Mouse (Mus musculus) adrenal gland, postnatal 4 days (tissue): ENCODE results near the gene Barhl2. TPM values are rescaled to one million over a fixed set of nuclear protein-coding genes. Genes with fewer than 3 reads are reported as not detected.

ENCODE experiments used
- DNase-seq, 2 experiments: peaks; one replicate each; pipeline ENCODE4 v3.0.0; 2021 to 2022; ENCODE audit warnings: low spot score in 2 of 2, mixed read lengths in 2 of 2
- total RNA-seq, 2 experiments: library from RNA; stranded (reverse); gene quantifications; 2 replicates each; pipeline ENCODE4 v1.2.3; 2021

The Barhl2 gene
- total RNA-seq, 2 experiments from 2014 or later: not detected

DNA sequence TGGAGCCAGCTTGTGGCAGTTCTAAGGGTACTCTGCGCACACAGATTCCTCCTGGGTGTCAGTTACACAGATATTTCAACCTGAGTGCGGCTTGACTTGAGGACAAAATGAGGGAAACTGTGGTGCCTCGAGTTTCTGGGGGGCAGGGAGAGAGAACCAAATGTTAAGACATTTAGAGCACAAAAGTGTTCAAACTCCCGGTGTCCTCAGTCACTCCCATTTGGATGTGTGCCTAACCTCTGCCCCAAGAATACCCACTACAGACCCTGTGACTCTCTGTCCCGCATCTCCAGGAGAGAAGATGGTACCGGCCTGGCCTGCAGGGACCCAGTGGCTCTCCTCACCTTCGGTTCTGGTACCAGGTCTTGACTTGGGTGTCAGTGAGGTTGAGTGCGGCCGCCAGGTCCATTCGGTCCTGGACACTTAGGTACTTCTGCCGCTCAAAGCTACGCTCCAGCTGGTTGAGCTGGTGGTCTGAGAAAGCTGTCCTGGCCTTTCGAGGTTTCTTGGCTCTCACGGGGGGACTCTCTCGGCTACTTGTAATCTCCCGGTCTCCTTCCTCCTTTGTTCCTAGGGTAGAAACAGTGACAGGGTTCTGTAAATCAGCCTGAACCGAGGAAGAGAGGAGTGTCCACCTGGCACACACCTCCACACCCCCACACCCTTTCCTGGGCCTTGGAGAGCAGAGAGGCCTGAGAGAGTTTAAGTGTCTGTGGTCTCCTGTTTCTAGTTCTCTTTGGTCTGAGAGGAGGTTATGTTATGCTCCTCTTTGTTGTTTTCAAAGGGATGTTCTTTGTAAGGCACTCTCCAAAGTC lies 2.7 kb downstream of the Barhl2 start:
- DNase-seq: no peak

GRCm38 (mm10) chr5:106454411-106455105 lies 3.4 kb downstream of the Barhl2 start:
- DNase-seq: no peak

GRCm38 (mm10) chr5:106453886-106454321 lies 4.1 kb downstream of the Barhl2 start:
- no peak for DNase-seq

GRCm38 (mm10) chr5:106453181-106453885 lies 4.6 kb downstream of the Barhl2 start:
- no peak for DNase-seq

GRCm38 (mm10) chr5:106452686-106453085 lies 5.3 kb downstream of the Barhl2 start:
- no peak for DNase-seq

DNA sequence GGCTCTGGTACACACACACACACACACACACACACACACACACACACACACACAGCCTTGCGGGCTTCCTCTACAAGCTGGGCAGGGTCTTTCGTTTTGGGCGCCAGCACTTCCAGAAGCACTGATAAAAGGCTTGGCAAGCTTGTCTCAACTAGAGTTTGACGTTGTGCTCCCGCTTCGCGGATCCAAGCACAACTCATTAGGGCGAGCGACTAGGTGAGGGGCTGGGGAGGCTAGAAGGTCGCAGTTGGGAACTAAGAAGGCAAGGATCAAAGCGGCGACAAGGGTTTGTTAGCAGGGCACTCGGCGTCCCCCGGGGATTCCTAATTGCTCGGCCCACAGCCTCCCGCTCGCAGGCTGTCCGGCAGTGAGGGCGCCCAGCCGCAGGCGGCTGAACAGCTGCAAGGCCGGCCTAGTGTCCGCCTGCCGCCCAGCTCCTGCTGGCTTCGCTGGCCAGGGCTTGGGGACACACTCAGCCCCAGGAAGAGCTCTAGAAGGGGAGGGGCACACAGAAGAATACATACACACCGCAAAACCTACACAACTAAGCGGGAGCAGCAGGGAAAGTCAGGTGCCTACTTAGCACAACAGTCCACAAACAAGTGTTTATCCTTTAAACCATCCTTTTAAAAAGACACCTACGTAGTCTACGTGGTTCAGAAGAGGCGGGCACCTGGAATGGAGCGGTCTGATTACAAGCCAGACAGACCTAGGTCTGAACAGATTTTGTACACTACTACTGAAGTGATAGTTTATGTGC lies 6.1 kb downstream of the Barhl2 start:
- no peak for DNase-seq

GRCm38 (mm10) chr5:106450426-106451160 lies 7.4 kb downstream of the Barhl2 start:
- DNase-seq: no peak

DNA sequence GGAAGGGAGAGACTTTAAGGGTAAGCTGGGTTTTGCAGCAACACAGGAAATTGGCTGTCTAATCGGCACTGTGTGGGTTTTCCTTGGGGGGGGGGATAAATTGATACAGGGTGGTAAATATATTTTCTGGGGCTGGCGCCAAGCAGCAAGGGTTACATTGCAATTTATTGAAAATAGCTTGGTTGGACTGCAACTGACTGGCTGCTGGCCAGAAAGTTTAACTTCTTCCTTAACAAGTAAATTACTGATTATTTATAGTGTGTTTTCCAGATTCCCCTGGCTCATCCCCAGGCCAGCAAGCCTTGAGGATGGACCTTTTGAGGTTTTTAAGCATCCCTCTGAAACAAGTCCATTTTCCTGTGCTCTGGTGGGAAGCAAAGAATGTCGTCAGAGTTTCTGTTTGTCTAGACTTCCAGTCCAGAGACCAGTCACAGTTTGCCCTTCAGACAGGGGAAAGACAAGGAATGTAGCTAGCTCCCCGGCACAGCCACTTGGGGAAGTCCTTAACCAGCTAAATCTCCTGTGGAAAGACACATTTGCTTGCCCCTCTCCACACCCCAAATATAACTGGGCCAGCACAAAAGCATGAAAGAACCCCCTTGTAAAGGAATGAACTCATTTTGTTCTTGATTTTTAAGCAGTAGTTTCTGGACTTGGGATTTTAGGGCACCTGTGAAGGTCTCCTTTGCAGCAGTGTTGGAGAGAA lies 8.1 kb downstream of the Barhl2 start:
- no peak for DNase-seq

- DNase-seq: no peak
Observed at GRCm38 (mm10) chr5:106448798-106449125, 9.2 kb downstream of the Barhl2 start.

DNA sequence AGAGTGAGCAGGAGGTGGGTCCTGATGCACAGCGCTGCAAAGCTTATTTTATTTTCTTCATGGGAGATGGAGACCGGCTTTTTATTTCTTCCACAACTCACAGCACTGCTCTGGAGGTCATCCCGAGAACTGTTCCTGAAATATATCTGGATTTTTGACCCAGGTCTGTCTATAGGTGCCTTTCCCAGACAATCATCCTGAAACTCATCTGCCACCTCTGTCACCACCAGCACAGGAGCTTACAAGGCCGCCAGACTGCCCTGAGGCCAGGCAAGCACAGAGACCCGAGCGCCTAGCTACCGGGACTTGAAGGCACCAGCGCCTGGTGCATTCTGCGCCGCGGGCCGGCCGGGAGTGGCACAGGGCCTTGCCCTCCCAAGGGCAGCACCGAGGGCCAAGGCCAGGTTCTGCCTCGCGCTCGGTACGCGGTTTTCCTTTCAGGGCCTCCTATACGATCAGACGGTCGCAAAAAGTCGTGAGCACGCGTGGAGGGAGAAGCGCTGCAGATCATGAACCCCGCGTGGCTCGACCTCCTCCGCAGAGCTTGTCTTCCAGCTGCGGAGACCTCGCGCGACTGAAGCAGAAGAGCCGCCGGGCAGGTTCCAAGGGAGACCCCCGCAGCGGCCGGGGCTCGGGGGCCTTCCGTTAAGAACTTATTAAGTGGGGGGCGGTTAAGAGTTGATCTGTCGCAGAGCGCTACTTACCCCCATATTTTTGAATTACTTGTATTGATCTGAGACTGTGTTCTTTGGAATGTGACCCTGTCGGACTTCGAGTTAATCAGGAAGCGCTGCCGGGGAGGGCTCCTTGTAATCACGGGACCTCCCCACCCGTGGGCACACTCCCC lies 9.8 kb downstream of the Barhl2 start:
- DNase-seq: no peak

DNA sequence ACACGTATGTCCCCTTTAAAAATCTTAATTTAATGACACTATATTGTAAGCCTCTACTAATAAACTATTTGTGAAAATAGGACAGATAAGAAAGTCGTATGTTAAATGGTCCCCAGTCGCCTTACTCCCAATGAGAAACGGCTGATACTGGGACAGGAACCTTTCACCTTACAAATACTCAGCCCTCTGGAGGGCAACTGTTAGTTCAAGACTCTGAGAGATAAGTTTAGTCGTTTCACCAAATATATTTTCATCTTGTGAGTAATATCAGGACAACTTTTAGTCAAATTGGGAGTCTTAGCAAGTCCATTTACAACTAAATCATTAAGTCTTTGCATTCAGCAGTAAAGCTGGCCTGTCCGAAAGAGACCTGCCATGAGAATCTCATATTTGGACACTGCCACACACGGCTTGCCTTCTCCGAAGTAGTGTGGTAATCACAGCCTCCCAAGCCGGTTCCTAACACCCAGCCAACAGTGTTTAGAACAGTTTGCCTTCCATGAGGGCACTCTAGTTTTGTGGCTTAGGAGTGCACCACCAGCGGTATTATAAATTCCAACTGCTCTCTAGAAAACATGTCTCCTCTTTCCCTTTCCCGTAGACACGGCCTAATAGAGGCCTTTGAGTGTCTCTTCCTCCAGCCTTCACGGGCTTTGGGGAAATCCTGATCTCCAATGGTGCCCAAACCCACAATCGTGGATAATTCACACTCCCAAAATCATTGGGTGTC lies 10.7 kb downstream of the Barhl2 start:
- DNase-seq: no peak

DNA sequence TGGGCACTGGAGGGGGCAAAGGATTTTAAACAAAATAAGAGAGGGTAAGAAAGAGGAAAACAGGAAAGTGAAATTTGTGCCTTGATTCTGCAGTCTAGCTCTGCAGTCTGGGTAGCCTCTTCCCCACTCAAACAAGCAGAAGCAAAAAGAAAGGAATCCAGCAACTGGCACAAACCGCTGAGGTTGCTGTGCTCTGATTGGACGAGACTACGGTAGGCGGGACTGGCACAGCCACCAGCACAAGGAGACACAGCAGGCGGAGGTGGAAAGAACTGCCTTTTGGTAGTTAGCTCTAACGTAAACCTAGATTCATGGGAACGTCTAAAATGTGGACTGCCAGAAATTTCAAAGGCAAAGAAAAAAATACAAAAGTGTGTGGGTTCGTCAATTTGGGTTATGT lies 11.4 kb downstream of the Barhl2 start:
- no peak for DNase-seq

DNA sequence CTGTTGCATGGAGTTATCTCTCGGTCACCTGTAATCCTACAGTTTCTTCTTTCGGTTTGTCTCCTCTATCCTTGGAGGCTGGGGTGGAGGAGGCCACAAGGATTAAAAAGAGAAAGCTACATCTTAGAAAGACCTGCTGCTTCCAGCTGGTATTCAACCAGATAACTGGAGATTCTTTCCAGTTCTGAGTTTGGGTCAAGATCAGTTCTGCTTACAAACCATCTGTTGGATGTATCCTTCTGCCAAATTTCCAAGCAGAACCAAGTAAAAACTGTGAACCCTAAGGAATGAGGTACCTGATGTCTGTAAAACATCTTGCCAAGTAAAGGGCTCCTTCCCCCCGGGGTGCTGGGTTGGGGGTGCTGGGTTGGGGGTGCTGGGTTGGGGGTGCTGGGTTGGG lies 12.3 kb downstream of the Barhl2 start:
- no peak for DNase-seq

DNA sequence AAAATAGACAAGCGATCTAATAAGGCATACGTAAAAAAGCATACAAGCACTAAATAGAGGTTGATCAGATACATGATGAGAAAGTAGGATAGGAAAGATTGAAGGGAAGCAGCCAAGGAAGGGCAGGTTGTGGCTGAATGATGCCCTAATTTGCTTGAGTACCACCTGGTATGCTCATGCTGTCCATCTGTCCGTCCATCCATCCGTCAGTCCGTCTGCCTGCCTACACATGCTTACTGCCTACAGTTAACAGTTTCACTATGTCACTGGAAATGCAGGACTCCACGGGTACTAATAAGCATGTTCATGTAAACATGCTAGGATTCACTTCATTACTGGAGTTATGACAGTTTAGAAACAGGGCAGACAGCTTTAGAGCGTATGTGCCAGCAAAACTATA lies 19.1 kb downstream of the Barhl2 start:
- DNase-seq: no peak

DNA sequence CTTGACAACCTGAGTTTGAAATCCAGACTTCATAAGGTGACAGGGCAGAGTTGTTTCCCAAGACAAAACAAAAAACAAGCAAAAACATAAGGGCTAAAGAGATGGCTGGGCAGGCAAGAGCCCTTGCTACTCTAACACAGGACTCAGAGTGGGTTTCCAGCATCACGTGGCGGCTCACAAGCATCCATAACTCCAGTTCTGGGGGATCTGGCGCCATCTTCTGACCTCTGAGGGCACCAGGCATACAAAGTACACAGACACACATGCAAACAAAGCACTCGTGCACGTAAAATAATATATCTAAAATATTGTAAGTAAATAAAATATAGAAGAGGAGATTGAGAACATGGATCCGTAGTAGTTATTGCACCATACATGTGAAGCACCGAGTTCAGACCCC lies 31.9 kb downstream of the Barhl2 start:
- no peak for DNase-seq

GRCm38 (mm10) chr5:106420871-106421270 lies 37.1 kb downstream of the Barhl2 start:
- no peak for DNase-seq

GRCm38 (mm10) chr5:106420370-106420769 lies 37.6 kb downstream of the Barhl2 start:
- no peak for DNase-seq

DNA sequence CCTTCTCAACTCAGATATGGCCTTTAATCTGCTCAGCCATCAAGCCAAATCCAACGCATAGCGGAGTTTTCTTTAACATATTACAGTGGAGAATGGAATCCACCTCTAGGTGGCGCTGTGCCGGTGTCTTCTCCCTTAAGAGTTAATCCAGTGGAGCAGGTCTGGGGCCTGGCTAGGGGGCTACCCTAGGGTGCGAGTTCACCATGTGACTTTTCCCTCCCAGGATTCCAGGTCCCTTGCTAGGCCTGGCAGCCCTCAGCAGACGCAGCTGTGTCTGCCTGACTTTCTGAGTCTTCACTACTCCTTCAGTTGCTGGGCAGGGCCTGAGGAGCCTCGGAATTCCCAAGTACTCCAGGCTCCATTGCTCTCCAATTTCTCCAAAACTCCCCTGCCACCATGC lies 40.8 kb downstream of the Barhl2 start:
- no peak for DNase-seq
